Mouse (Mus musculus): ENCODE results near the gene Hist2h2ab. TPM values are rescaled to one million over a fixed set of nuclear protein-coding genes. Genes with fewer than 3 reads are reported as not detected.
"Not testable (repeated sequence)": the region's sequence is repeated elsewhere in the genome, so short reads cannot be mapped to it uniquely, and the experiment has no call there.

Hist2h2ab gene
- total RNA-seq, 2 experiments from 2014 or later, result 7.2 to 8.2 TPM

- no peak for DNase-seq
Measured at GRCm38 (mm10) chr3:96198181-96198580, 21.5 kb upstream of the Hist2h2ab start.

GRCm38 (mm10) chr3:96198601-96199251, 20.9 kb upstream of the Hist2h2ab start:
- not testable (repeated sequence) for DNase-seq

GRCm38 (mm10) chr3:96199731-96200130, 19.9 kb upstream of the Hist2h2ab start:
- no peak for DNase-seq

GRCm38 (mm10) chr3:96207819-96208218, 11.8 kb upstream of the Hist2h2ab start:
- no peak for DNase-seq

- DNase-seq, result no peak
Measured at GRCm38 (mm10) chr3:96209242-96209641, 10.4 kb upstream of the Hist2h2ab start.

GRCm38 (mm10) chr3:96219191-96219641, 449 bp upstream of the Hist2h2ab start:
- DNase-seq, result peak in 1 of 2 experiments; percentile 37

GRCm38 (mm10) chr3:96220131-96220764, 583 bp downstream of the Hist2h2ab start:
- not testable (repeated sequence) for DNase-seq

- DNase-seq, result peak; percentile 85 to 89
Measured at GRCm38 (mm10) chr3:96220765-96221639, 1.3 kb downstream of the Hist2h2ab start, which contains the start of the genes Hist2h2ac and Hist2h2be. Hist2h2ac (minus strand) TSS chr3:96220880. Hist2h2be (plus strand) TSS chr3:96221119.

- no peak for DNase-seq
Measured at GRCm38 (mm10) chr3:96221640-96222038, 2.0 kb downstream of the Hist2h2ab start.

GRCm38 (mm10) chr3:96222774-96223173, 3.1 kb downstream of the Hist2h2ab start:
- DNase-seq, result no peak

GRCm38 (mm10) chr3:96225421-96225820, 5.8 kb downstream of the Hist2h2ab start:
- no peak for DNase-seq

GRCm38 (mm10) chr3:96226695-96227648, 7.3 kb downstream of the Hist2h2ab start:
- DNase-seq, result no peak

GRCm38 (mm10) chr3:96228828-96229227, 9.2 kb downstream of the Hist2h2ab start:
- no peak for DNase-seq

- no peak for DNase-seq
Measured at GRCm38 (mm10) chr3:96230404-96230803, 10.7 kb downstream of the Hist2h2ab start.

GRCm38 (mm10) chr3:96230910-96231757, 11.5 kb downstream of the Hist2h2ab start:
- no peak for DNase-seq

GRCm38 (mm10) chr3:96231758-96232120, 12.1 kb downstream of the Hist2h2ab start:
- no peak for DNase-seq

- no peak for DNase-seq
Measured at GRCm38 (mm10) chr3:96234914-96235313, 15.2 kb downstream of the Hist2h2ab start.

- no peak for DNase-seq
Measured at GRCm38 (mm10) chr3:96235836-96236235, 16.2 kb downstream of the Hist2h2ab start.

GRCm38 (mm10) chr3:96236834-96237334, 17.2 kb downstream of the Hist2h2ab start:
- DNase-seq, result no peak

GRCm38 (mm10) chr3:96237335-96237903, 17.8 kb downstream of the Hist2h2ab start:
- no peak for DNase-seq

Data from layer of hippocampus, postnatal 36 days (tissue).